Mouse (Mus musculus): Measurements from ENCODE around the gene H2-T24. TPM values are rescaled to one million over a fixed set of nuclear protein-coding genes. Genes with fewer than 3 reads are reported as not detected.
A peak's percentile ranks its signal among the peaks of the same experiment; 100 is the strongest.
"Not testable (repeated sequence)": the region's sequence is repeated elsewhere in the genome, so short reads cannot be mapped to it uniquely, and the experiment has no call there.

H2-T24 gene
- polyA plus RNA-seq, 2 experiments from 2014 or later = 31.2 to 45.1 TPM

- ATAC-seq = peak; percentile 69
Measured at GRCm38 (mm10) chr17:36023710-36024654, 3.6 kb upstream of the H2-T24 start.

GRCm38 (mm10) chr17:36022922-36023321 is 2.6 kb upstream of the H2-T24 start:
- no peak for ATAC-seq

GRCm38 (mm10) chr17:36022098-36022497 is 1.7 kb upstream of the H2-T24 start:
- ATAC-seq = no peak

GRCm38 (mm10) chr17:36021309-36021708 is 949 bp upstream of the H2-T24 start:
- ATAC-seq = no peak

GRCm38 (mm10) chr17:36019519-36019918 is 841 bp downstream of the H2-T24 start:
- no peak for ATAC-seq

- no peak for ATAC-seq
Measured at GRCm38 (mm10) chr17:36018979-36019378, 1.4 kb downstream of the H2-T24 start.

GRCm38 (mm10) chr17:36017046-36017445 is 3.3 kb downstream of the H2-T24 start:
- ATAC-seq = no peak

GRCm38 (mm10) chr17:36014977-36015376 is 5.4 kb downstream of the H2-T24 start:
- ATAC-seq = no peak

GRCm38 (mm10) chr17:36004409-36004808 is 16.0 kb downstream of the H2-T24 start:
- not testable (repeated sequence) for ATAC-seq

GRCm38 (mm10) chr17:36003331-36003730 is 17.0 kb downstream of the H2-T24 start:
- no peak for ATAC-seq

GRCm38 (mm10) chr17:36001966-36002365 is 18.4 kb downstream of the H2-T24 start:
- ATAC-seq = peak; percentile 7

GRCm38 (mm10) chr17:36001121-36001897 is 19.1 kb downstream of the H2-T24 start:
- ATAC-seq = peak; percentile 35

GRCm38 (mm10) chr17:36000349-36000748 is 20.0 kb downstream of the H2-T24 start:
- no peak for ATAC-seq

- peak; percentile 69 for ATAC-seq
Measured at GRCm38 (mm10) chr17:35999356-35999755, 21.0 kb downstream of the H2-T24 start.

- no peak for ATAC-seq
Measured at GRCm38 (mm10) chr17:35998545-35999305, 21.6 kb downstream of the H2-T24 start.

GRCm38 (mm10) chr17:35997713-35998510 is 22.4 kb downstream of the H2-T24 start:
- no peak for ATAC-seq

GRCm38 (mm10) chr17:35996949-35997348 is 23.4 kb downstream of the H2-T24 start:
- ATAC-seq = peak; percentile 55

- no peak for ATAC-seq
Measured at GRCm38 (mm10) chr17:35994879-35995240, 25.5 kb downstream of the H2-T24 start.

GRCm38 (mm10) chr17:35994175-35994878 is 26.0 kb downstream of the H2-T24 start:
- peak; percentile 22 for ATAC-seq

GRCm38 (mm10) chr17:35993675-35994074 is 26.7 kb downstream of the H2-T24 start:
- ATAC-seq = peak; percentile 63

GRCm38 (mm10) chr17:35991781-35992180 is 28.6 kb downstream of the H2-T24 start:
- ATAC-seq = no peak

Data from CD4-positive, CD25-positive, alpha-beta regulatory T cell, adult 4 months (primary cell).